Mouse (Mus musculus) stomach, embryonic 14.5 days (tissue): ENCODE measurements around the gene Amigo2. TPM values are rescaled to one million over a fixed set of nuclear protein-coding genes. Genes with fewer than 3 reads are reported as not detected.
"Not testable (repeated sequence)": the region's sequence is repeated elsewhere in the genome, so short reads cannot be mapped to it uniquely, and the experiment has no call there.

Source experiments
- ATAC-seq: fragments of 200-750 bp; cut with Nextera tagmentation; 2 replicates; pipeline ENCODE4 v1.8.0; 2017; ENCODE audit warnings: low read depth, moderate TSS enrichment; ENCODE audit not compliant: insufficient number of reproducible peaks, insufficient read depth, low FRiP score
- H3K27ac ChIP-seq: fragments of 300-500 bp; sonication (generic); 2 replicates; pipeline ENCODE4 v1.5.1; 2014; ENCODE audit warnings: mild to moderate bottlenecking, low read length, moderate library complexity, mixed read lengths
- H3K27me3 ChIP-seq: fragments of 300-500 bp; sonication (generic); 2 replicates; pipeline ENCODE4 v1.6.1; 2014; ENCODE audit warnings: low read length, control low read depth, mixed read lengths; ENCODE audit not compliant: control insufficient read depth, insufficient read depth
- H3K36me3 ChIP-seq: fragments of 300-500 bp; sonication (generic); 2 replicates; pipeline ENCODE4 v1.6.1; 2014; ENCODE audit warnings: mild to moderate bottlenecking, control low read depth, low read length, moderate library complexity, mixed read lengths; ENCODE audit not compliant: control insufficient read depth, insufficient read depth
- H3K4me1 ChIP-seq: fragments of 300-500 bp; sonication (generic); 2 replicates; pipeline ENCODE4 v1.6.1; 2014; ENCODE audit warnings: low read length, control low read depth, mixed read lengths; ENCODE audit not compliant: control insufficient read depth, insufficient read depth
- H3K4me2 ChIP-seq: fragments of 300-500 bp; sonication (generic); replicated peaks from 2 replicates; pipeline ENCODE4 v1.6.1; 2014; ENCODE audit warnings: low read depth, low read length, control low read depth
- H3K4me3 ChIP-seq: fragments of 300-500 bp; sonication (generic); 2 replicates; pipeline ENCODE4 v1.5.1; 2014; ENCODE audit warnings: low read depth, low read length, control low read depth
- H3K9ac ChIP-seq: fragments of 300-500 bp; sonication (generic); replicated peaks from 2 replicates; pipeline ENCODE4 v1.6.1; 2014; ENCODE audit warnings: low read depth, mild to moderate bottlenecking, control low read depth, low read length, moderate library complexity, mixed read lengths
- H3K9me3 ChIP-seq: fragments of 300-500 bp; sonication (generic); 2 replicates; pipeline ENCODE4 v1.6.1; 2016; ENCODE audit warnings: low read depth, low read length, control low read depth; ENCODE audit not compliant: control insufficient read depth
- WGBS: fragments of 180-500 bp; shearing (Covaris S2); extraction: QIAGEN DNeasy Blood & Tissue Kit; methylation state at CpG from one replicate; pipeline ENCODE4 v1.1.7; 2014; 5-methylcytosine and 5-hydroxymethylcytosine counted together
- polyA plus RNA-seq: library from polyadenylated mRNA; unstranded; fragments of >200 nt; fragmentation: Nextera tagmentation; extraction: Ambion mirVana; gene quantifications from 2 replicates; pipeline ENCODE4 v1.2.1, GENCODE M21; 2014

Gene Amigo2
- polyA plus RNA-seq, 1 experiment from 2014 or later: 3.0 TPM

DNA sequence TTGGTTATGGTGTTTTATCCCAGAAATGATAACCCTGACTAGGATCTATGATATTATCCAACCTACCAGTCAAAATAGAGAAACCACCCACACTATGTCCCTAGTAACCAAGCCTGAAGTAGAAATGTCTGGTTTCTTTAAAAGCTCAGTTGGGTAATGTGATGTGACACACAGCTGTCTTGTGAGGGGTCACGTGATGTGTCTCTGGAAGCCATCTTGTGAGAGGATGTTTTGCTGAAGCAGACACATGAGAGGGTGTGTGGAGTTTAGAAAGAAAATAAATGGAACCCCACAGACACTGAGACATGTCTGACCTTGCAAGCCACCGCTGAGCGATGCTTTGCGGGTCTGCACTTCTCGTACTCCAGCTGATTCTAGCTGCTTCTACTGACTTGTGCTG is 30.2 kb downstream of the Amigo2 start:
- Histone ChIP-seq H3K36me3 (no peaks in the 10 kb centered on the region), H3K27me3 (no peaks in the 10 kb centered on the region), H3K4me1 (no peaks in the 10 kb centered on the region), H3K9me3 (no peaks in the 10 kb centered on the region), H3K4me2 (no peak overlapping the region), H3K9ac (no peak overlapping the region), H3K27ac (no peak overlapping the region), H3K4me3 (no peak overlapping the region)
- no peak for ATAC-seq
- 96% methylated on average over 5 of the region's 5 CpGs for WGBS

- no peaks in the 10 kb centered on the region for H3K9me3 ChIP-seq
- H3K9ac ChIP-seq: no peak overlapping the region
- no peak overlapping the region for H3K4me3 ChIP-seq
- H3K27me3 ChIP-seq: no peaks in the 10 kb centered on the region
- no peak for ATAC-seq
- H3K27ac ChIP-seq: no peak overlapping the region
- no peak overlapping the region for H3K4me2 ChIP-seq
- no peaks in the 10 kb centered on the region for H3K36me3 ChIP-seq
- H3K4me1 ChIP-seq: no peaks in the 10 kb centered on the region
- WGBS: 79% methylated on average over 17 of the region's 17 CpGs
These were observed 34.3 kb downstream of the Amigo2 start for GRCm38 (mm10) chr15:97212501-97213477.

DNA sequence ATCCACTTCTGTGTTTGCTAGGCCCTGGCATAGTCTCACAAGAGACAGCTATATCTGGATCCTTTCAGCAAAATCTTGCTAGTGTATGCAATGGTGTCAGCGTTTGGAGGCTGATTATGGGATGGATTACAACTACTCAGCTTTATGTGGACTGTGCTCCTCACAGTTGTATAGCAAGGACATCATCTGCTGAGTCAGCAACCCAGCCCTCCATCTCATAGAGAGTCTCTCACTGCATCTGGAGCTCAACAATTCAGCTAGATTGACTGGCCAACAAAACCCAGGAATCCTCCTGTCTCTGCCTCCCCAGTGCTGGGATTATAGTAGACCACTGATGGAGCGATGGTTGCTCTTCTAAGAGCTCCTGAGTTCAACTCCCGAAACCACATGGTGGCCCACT is 37.3 kb downstream of the Amigo2 start:
- not testable (repeated sequence) for H3K4me2 ChIP-seq, H3K27ac ChIP-seq, H3K4me3 ChIP-seq, H3K36me3 ChIP-seq, H3K4me1 ChIP-seq, H3K27me3 ChIP-seq, H3K9ac ChIP-seq, ATAC-seq, H3K9me3 ChIP-seq
- 93% methylated on average over 3 of the region's 3 CpGs for WGBS

- Histone ChIP-seq H3K27ac (no peak overlapping the region), H3K4me3 (no peak overlapping the region), H3K36me3 (no peaks in the 10 kb centered on the region), H3K27me3 (no peaks in the 10 kb centered on the region), H3K4me2 (no peak overlapping the region), H3K9ac (no peak overlapping the region), H3K4me1 (no peaks in the 10 kb centered on the region), H3K9me3 (no peaks in the 10 kb centered on the region)
- 96% methylated on average over 8 of the region's 8 CpGs for WGBS
- ATAC-seq: no peak
These were observed 40.6 kb downstream of the Amigo2 start for GRCm38 (mm10) chr15:97206506-97206905.

DNA sequence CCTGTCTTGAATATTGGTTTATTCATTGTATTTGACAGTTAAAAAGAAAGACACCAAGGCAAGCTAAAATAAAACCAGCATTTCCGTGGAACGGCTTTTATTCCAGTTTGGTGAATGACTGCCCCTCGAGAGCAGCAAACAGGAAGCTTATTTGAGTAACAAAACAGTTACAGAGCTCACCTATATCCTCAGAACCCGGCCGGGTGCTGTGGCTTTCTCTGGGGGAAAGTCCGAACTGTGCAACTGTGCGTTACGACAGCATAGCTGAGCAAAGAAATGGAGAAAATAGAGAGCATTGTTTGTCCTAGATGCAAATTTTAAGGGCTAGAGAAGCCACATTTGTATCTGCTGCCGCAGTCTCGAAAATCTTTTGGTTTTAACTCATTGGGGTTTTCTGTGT is 41.3 kb downstream of the Amigo2 start:
- no peak overlapping the region for H3K4me2 ChIP-seq
- no peaks in the 10 kb centered on the region for H3K36me3 ChIP-seq
- no peaks in the 10 kb centered on the region for H3K27me3 ChIP-seq
- H3K9ac ChIP-seq: no peak overlapping the region
- no peak overlapping the region for H3K27ac ChIP-seq
- H3K9me3 ChIP-seq: no peaks in the 10 kb centered on the region
- no peaks in the 10 kb centered on the region for H3K4me1 ChIP-seq
- WGBS: 87% methylated on average over 10 of the region's 10 CpGs
- no peak overlapping the region for H3K4me3 ChIP-seq
- no peak for ATAC-seq

GRCm38 (mm10) chr15:97204889-97205288 is 42.2 kb downstream of the Amigo2 start:
- H3K27ac ChIP-seq: no peak overlapping the region
- no peaks in the 10 kb centered on the region for H3K36me3 ChIP-seq
- H3K4me2 ChIP-seq: no peak overlapping the region
- no peak for ATAC-seq
- H3K9ac ChIP-seq: no peak overlapping the region
- H3K9me3 ChIP-seq: no peaks in the 10 kb centered on the region
- no peak overlapping the region for H3K4me3 ChIP-seq
- 89% methylated on average over 3 of the region's 3 CpGs for WGBS
- no peaks in the 10 kb centered on the region for H3K27me3 ChIP-seq
- H3K4me1 ChIP-seq: no peaks in the 10 kb centered on the region

DNA sequence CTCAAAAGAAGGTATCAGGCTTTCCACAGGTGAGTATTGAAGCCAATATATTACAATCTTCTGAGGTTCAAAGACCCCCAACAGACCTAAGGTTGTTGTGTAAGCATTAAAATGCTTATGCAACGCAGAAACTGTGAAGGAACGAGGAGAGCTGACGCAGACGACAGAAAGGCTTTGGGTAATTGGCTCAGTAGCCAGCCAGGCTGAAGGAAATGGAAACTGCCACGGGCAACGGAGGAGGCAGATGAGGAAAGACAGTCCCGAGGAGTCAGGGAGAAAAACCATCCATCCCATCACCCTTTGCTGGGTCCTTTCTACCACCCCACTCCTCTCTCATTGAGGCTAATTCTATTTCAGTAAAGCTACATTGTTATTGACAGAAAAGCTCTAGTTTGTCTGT is 50.4 kb downstream of the Amigo2 start:
- Histone ChIP-seq H3K27ac (no peak overlapping the region), H3K36me3 (no peaks in the 10 kb centered on the region), H3K4me1 (no peaks in the 10 kb centered on the region), H3K27me3 (no peaks in the 10 kb centered on the region), H3K9me3 (no peaks in the 10 kb centered on the region), H3K4me3 (no peak overlapping the region), H3K9ac (no peak overlapping the region), H3K4me2 (no peak overlapping the region)
- ATAC-seq: no peak
- 64% methylated on average over 7 of the region's 7 CpGs for WGBS

DNA sequence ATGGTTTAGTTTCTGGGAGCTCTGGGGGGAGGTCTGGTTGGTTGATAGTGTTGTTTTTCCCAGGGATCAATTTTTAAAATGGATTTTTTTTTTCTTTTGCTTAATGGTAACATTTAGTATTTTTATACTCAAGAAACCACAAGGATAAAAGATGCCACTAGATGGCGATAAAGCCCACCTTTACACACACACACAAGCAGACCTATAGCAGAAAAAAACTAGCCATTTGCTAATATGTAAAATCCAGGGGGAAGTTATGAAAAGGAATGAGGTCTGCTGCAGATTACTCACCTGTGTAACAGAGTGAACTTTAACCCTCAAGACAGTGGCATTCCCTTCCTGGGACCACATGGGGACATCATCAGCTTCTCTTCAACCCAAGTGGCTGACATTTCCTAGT is 51.5 kb downstream of the Amigo2 start:
- ATAC-seq: no peak
- WGBS: 0% methylated on average over 1 of the region's 1 CpGs
- Histone ChIP-seq H3K27me3 (no peaks in the 10 kb centered on the region), H3K27ac (no peak overlapping the region), H3K4me1 (no peaks in the 10 kb centered on the region), H3K4me3 (no peak overlapping the region), H3K36me3 (no peaks in the 10 kb centered on the region), H3K9ac (no peak overlapping the region), H3K9me3 (no peaks in the 10 kb centered on the region), H3K4me2 (no peak overlapping the region)
